Mouse (Mus musculus): ENCODE data around the gene Naalad2. TPM values are rescaled to one million over a fixed set of nuclear protein-coding genes. Genes with fewer than 3 reads are reported as not detected.
"Not testable (repeated sequence)": the region's sequence is repeated elsewhere in the genome, so short reads cannot be mapped to it uniquely, and the experiment has no call there.

Naalad2 gene
- not detected in 2 replicates for total RNA-seq (2017)

DNA sequence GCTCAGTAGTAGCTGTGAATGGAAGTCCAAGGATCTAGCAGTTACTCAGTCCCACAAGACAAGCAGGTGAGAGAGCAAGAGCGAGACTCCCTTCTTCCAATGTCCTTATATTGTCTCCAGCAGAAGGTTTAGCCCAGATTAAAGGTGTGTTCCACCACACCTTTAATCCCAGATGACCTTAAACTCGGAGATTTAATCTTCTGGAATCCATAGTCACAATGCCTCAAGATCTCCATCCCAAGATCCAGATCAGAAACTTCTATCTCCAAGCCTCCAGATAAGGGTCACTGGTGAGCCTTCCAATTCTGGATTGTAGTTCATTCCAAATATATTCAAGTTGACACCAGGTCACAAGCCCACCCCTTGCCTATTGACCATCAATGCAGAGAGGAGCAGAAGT is at the start of gene Naalad2:
Gene Naalad2 (minus strand): TSS at position 101 of the 400 bp plus-strand sequence.
- not testable (repeated sequence) for ATAC-seq (replicated peaks in 1 of 2; ENCODE audit: insufficient read depth in 1 of 2, low FRiP score in 2 of 2, low TSS enrichment in 1 of 2, low read depth in 1 of 2, poor library complexity in 2 of 2, severe bottlenecking in 2 of 2)

DNA sequence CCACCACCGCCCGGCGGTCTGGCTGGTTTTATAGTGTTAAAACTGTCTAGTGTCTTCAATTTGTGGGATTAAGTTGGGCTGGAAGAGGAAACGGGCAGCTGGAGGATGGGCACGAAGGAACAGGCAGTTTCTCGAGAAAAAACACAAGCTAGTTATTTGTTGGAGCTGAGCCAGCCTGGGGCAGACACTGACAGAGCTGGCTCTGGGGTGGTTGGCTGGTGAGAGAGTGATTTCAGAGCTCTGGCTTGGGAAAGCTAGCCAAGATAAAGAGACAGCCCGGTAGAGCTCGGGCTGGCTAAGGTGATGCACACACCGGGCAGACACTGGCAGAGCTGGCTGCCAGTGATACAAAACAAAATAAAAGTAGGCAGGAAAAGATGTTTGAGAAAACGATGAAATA is 28.9 kb upstream of the Naalad2 start:
- no peak for ATAC-seq (replicated peaks in 1 of 2; ENCODE audit: insufficient read depth in 1 of 2, low FRiP score in 2 of 2, low TSS enrichment in 1 of 2, low read depth in 1 of 2, poor library complexity in 2 of 2, severe bottlenecking in 2 of 2)

DNA sequence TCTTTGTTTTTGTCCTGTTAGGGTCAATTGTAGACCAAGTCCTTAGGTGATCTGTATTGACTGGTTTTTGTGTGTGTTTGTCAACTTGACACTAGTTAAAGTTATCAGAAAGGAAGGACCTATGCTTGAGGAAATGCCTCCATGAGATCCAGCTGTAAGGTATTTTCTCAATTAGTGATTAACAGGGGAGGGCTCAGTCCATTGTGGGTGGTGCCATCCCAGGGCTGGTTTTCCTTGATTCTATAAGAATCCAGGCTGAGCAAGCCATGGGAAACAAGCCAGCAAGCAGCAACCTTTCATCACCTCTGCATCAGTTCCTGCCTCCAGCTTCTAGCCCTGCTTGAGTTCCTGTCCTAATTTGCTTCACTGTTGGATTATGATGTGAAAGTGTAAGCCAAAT is 27.6 kb upstream of the Naalad2 start, which contains the start of gene Mbd3l2:
Gene Mbd3l2 (plus strand): TSS at position 301 of the 400 bp plus-strand sequence.
- no peak for ATAC-seq (replicated peaks in 1 of 2; ENCODE audit: insufficient read depth in 1 of 2, low FRiP score in 2 of 2, low TSS enrichment in 1 of 2, low read depth in 1 of 2, poor library complexity in 2 of 2, severe bottlenecking in 2 of 2)

DNA sequence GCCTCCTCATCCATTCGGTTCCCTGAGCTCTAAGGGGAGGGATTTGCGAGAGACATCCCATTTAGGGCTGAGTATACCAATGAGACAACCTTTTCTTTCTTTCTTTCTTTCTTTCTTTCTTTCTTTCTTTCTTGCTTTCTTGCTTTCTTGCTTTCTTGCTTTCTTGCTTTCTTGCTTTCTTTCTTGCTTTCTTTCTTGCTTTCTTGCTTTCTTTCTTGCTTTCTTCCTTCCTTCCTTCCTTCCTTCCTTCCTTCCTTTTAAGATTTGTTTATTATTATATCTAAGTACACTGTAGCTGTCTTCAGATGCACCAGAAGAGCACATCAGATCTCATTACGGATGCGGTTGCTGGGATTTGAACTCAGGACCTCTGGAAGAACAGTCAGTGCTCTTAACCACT is 9.6 kb upstream of the Naalad2 start:
- not testable (repeated sequence) for ATAC-seq (replicated peaks in 1 of 2; ENCODE audit: insufficient read depth in 1 of 2, low FRiP score in 2 of 2, low TSS enrichment in 1 of 2, low read depth in 1 of 2, poor library complexity in 2 of 2, severe bottlenecking in 2 of 2)

DNA sequence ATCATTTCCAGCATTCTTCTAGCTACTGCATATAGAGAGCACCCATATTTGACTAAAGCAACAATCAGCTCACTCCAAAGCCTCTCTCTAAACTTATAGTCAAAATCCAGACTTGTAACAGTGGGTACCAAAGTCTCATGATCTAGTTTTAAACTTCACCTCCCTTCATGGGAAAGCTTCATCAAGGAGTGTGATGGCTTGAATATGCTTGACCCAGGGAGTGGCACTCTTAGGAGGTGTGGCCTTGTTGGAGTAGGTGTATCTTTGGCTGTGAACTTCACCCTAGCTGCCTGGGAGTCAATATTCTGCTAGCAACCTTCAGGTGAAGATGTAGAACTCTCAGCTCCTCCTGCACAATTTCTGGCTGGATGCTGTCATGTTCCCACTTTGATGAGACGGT is 1.3 kb upstream of the Naalad2 start, which contains the start of gene Ubtfl1:
Gene Ubtfl1 (plus strand): TSS at position 301 of the 400 bp plus-strand sequence.
- ATAC-seq (replicated peaks in 1 of 2; ENCODE audit: insufficient read depth in 1 of 2, low FRiP score in 2 of 2, low TSS enrichment in 1 of 2, low read depth in 1 of 2, poor library complexity in 2 of 2, severe bottlenecking in 2 of 2) = no peak

DNA sequence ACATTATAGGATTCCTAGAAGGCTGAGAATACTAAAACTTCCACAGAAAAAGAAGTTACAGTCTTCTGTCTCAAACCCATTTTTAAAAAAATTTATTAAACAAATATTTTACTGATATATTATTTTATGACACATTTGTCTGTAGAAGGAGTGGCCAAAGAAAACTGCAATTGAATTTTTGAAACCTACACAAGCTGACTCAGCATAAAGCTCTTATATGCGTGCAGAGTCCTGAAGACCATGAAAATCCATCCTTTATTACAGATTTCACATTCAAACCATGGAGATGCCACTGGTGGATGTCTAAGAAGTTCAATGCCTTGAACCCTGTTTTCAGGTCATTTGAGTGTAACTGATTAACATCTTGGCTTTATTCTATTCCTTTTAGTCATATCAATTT is 3.2 kb downstream of the Naalad2 start:
- no peak for ATAC-seq (replicated peaks in 1 of 2; ENCODE audit: insufficient read depth in 1 of 2, low FRiP score in 2 of 2, low TSS enrichment in 1 of 2, low read depth in 1 of 2, poor library complexity in 2 of 2, severe bottlenecking in 2 of 2)

DNA sequence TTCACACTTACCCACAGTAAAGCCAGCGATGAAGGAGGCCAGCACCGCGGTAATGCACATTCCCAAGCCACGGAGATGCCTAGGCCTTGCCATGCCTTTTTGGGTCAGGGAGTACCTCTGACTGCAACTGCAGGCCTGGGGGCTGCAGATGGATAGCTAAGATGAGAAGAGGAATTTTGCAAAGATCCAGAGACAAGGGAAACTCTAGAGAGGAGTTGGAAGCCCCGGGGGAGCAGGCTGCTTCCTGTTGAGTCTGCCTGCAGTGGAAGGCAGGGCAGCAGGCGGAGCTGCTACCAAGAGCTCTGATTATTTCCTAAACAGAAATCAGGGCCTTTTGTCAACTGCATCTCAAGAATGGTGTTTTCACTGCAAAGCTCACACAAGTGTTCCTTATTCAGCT is 17.0 kb downstream of the Naalad2 start:
- ATAC-seq (replicated peaks in 1 of 2; ENCODE audit: insufficient read depth in 1 of 2, low FRiP score in 2 of 2, low TSS enrichment in 1 of 2, low read depth in 1 of 2, poor library complexity in 2 of 2, severe bottlenecking in 2 of 2) = no peak

DNA sequence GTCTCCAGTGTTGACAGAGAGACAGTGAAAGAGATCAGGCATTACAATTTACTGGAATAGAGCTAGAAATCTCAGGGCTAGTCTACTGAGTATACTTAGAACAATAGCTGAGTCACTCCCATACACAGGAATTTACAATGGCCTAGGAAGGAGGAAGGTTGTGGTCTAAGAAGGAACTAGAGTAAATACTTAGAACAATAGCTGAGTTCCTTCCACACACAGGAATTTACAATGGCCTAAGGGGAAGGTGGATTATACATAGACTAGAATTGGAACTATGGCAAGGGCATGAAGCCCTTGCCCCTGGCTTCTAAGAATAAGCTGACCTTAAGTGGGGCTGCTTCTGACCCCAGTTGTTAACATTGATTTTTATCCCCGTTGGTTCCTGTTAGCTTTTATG is 29.8 kb downstream of the Naalad2 start:
- ATAC-seq (replicated peaks in 1 of 2; ENCODE audit: insufficient read depth in 1 of 2, low FRiP score in 2 of 2, low TSS enrichment in 1 of 2, low read depth in 1 of 2, poor library complexity in 2 of 2, severe bottlenecking in 2 of 2) = not testable (repeated sequence)

DNA sequence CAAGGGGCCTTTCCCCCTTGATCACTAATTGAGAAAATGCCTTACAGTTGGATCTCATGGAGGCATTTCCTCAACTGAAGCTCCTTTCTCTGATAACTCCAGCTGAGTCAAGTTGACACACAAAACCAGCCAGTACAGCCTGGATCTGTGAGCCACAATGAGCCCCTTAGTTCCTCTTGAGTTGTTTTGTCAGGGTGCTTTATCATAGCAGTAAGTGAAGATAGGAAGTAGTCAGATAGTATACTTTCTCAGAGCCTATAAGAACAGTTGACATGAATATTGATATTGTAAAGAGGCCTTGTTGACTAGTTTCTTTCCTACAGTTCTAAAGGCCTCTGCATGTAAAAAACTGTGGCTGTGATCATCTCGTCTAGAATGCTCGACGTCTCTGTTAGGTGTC is 82.8 kb downstream of the Naalad2 start:
- no peak for ATAC-seq (replicated peaks in 1 of 2; ENCODE audit: insufficient read depth in 1 of 2, low FRiP score in 2 of 2, low TSS enrichment in 1 of 2, low read depth in 1 of 2, poor library complexity in 2 of 2, severe bottlenecking in 2 of 2)

DNA sequence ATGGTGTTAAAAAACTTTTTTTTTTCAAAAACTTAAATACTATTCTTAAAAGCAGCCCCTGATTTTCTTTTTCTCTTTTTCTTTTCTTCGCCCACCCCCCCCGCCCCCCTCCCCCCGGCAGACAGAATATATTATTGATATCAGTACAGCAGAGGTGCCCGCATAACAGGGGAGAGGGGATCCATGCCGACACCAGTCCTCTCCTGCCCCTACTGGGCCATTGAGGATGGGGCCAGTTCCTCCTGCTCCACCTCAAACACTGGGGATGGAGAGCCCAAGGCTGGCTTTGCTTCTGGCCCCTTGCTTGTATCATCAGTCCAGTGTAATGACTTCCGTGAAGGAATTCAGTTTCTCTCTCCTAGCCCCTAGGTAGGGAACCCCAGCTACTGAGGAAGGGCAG is 104.5 kb downstream of the Naalad2 start:
- ATAC-seq (replicated peaks in 1 of 2; ENCODE audit: insufficient read depth in 1 of 2, low FRiP score in 2 of 2, low TSS enrichment in 1 of 2, low read depth in 1 of 2, poor library complexity in 2 of 2, severe bottlenecking in 2 of 2) = no peak

DNA sequence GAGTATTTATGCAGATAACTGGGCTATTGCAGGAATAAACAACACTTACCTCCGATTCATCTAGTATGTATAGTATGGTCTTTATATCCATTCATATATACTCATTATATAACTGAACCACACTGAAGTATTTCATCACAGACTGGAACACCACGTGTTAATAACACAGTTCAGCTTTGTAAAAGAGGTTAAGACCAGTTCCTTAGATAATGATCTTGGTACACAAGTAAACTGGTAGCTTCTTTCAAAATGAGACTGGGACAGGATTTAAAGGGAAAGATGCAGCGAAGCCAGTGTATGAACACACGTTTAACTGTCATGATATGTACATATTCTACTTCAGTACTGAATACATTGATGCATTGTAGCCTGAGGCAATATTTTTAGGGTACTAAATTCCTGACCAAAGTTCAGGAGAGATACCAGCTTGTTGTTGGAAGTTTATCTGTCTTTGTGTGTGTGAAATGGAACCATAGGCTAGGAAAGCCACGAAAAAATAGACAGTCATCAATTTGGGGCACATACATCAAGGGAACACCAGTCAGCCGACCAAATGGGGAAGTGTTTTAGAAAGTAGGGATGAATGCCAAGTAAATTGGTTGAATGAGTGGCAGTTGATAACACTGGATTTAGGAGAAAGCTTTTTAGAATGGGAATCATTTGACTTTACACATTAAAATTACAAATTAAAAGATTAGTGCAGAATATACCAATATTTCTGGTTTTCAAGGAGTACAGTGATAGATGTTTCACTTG is 109.6 kb downstream of the Naalad2 start:
- 0 out of 4 replicates have a peak, but pooled peaks of 1 of the 2 experiments have one; percentile 25 for ATAC-seq (replicated peaks in 1 of 2; ENCODE audit: insufficient read depth in 1 of 2, low FRiP score in 2 of 2, low TSS enrichment in 1 of 2, low read depth in 1 of 2, poor library complexity in 2 of 2, severe bottlenecking in 2 of 2)

DNA sequence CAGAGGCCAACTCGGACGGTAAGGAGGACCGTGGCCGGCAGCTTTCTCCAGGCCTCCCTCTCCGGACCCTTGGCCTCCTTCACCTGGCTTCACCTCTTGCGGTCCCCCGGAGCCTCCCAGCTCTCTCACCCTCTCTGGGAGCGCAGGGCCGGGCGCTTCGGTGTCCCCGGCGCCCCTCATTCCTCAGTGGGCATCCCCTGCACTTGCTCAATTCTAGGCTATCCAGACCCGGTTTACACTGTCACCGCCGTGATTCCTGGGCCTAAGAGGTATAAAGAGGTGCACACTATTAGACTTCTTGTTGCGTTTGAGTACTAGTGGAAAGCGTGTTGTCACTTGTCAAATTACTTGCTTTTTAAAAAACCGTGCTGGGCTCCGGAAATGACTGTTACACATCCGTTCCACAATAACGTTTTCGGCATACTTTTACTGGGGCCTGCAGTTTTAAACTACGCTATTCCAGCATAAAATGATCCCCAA is 110.3 kb downstream of the Naalad2 start:
- peak; percentile 13 to 22; a peak in 3 of 4 replicates for ATAC-seq (replicated peaks in 1 of 2; ENCODE audit: insufficient read depth in 1 of 2, low FRiP score in 2 of 2, low TSS enrichment in 1 of 2, low read depth in 1 of 2, poor library complexity in 2 of 2, severe bottlenecking in 2 of 2)

DNA sequence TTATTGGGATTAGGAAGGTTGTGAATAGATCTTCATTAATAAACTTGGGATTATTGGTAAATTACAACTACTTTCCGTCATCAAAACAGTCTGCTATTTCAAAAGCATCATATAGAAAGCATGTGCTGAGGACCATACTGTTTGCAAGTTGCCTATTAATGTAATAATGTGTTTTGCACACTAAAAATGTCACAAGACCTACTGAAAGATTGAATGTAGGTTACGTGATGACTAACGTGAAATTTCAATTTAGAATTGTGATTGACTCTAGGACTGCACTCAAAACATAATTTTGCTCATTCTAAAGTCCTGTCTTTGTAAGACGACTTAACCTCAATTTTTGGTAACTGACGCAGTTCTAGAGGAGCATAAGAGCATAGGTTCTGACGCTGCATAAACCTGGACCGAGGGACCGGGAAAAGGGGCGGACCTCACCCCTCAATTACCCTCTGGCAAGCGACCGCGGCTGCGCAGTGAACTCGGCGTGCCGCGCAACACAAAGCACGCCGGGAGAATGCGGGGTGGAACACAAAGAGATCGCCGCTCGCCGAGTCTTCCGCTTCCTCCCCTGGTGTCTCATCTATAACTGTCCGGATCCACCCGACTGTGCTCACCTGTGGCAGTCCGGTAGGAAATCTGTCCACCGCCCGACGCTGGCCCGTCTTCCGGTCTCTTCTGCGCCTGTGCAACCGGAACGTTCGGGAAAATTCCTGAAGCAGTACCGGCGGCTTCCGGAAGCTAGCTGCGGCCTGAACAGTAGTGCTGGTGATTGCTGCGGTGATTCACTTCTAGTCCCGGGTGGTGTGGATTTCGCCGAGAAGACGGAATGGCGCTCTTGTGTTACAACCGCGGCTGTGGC is 111.0 kb downstream of the Naalad2 start, which contains the start of gene Chordc1:
Gene Chordc1 (plus strand): TSS at position 555 of the 859 bp plus-strand sequence.
- peak; percentile 94 to 98 for ATAC-seq (replicated peaks in 1 of 2; ENCODE audit: insufficient read depth in 1 of 2, low FRiP score in 2 of 2, low TSS enrichment in 1 of 2, low read depth in 1 of 2, poor library complexity in 2 of 2, severe bottlenecking in 2 of 2)

DNA sequence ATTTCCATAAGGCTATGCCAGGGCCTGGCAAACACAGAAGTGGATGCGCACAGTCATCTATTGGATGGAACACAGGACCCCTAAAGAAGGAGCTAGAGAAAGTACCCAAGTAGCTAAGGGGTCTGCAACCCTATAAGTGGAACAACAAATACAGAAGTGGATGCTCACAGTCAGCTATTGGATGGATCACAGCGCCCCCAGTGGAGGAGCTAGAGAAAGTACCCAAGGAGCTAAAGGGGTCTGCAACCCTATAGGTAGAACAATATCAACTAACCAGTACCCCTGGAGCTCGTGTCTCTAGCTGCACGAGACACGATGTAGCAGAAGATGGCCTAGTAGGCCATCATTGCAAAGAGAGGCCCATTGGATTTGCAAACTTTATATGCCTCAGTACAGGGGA is 124.1 kb downstream of the Naalad2 start:
- not testable (repeated sequence) for ATAC-seq (replicated peaks in 1 of 2; ENCODE audit: insufficient read depth in 1 of 2, low FRiP score in 2 of 2, low TSS enrichment in 1 of 2, low read depth in 1 of 2, poor library complexity in 2 of 2, severe bottlenecking in 2 of 2)

DNA sequence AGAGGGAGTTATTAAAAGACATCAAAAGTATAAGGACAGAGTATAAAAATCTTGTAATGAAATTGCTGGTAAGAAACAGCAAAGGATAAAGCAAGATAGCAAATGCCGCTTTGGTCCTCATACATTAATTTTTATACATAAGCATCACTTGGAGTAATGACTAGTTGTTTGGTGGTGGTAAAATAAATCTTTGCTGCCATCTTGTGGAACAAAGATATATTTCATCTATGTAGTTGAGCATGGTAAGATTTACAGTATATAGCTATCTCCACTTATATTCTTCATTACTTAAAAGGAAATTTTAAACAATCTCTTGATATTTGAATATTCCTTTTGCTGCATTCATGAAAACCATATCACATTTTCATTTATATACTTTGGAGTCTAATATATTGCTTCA is 125.3 kb downstream of the Naalad2 start:
- ATAC-seq (replicated peaks in 1 of 2; ENCODE audit: insufficient read depth in 1 of 2, low FRiP score in 2 of 2, low TSS enrichment in 1 of 2, low read depth in 1 of 2, poor library complexity in 2 of 2, severe bottlenecking in 2 of 2) = peak; percentile 42 to 58; a peak in 1 of 4 replicates

DNA sequence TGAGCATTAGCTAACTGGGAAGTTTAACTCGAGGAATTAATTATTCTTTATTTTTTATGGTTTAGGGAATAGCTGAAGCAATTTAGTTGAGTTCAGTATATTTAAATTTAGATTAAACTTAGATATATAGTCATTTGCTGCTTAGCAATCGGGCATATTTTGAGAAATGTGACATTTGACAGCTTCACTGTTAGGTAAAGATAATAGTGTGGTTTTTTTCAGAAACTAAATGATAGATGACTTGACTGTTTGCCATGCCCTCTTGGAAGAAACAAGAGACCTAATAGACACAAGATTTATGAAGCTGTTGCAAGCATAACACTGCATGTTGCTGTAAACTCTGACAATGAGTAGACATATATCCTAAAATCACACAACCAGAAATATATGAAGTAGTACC is 126.0 kb downstream of the Naalad2 start:
- ATAC-seq (replicated peaks in 1 of 2; ENCODE audit: insufficient read depth in 1 of 2, low FRiP score in 2 of 2, low TSS enrichment in 1 of 2, low read depth in 1 of 2, poor library complexity in 2 of 2, severe bottlenecking in 2 of 2) = no peak

DNA sequence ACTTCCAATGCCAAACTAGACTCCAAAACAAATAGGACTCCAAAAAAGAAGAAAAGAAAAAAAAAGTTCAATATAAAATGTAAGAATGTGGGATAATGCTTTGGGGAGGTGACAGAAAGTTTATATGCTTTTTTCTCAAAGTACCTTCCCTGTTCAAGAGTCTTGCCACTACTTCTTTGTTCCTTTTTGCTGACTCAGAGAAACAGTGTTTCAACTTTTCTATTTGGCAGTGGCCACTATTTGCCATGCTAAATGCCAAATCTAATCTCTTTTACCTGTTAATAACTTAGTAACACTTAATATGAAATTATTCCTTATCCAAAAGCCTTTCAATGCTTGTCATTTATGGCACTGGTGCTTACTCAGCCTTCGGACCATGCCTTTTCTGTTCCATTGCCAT is 126.9 kb downstream of the Naalad2 start:
- no peak for ATAC-seq (replicated peaks in 1 of 2; ENCODE audit: insufficient read depth in 1 of 2, low FRiP score in 2 of 2, low TSS enrichment in 1 of 2, low read depth in 1 of 2, poor library complexity in 2 of 2, severe bottlenecking in 2 of 2)

Measured in hematopoietic stem cell, adult 5-6 weeks (primary cell).